Mouse (Mus musculus): ENCODE measurements at regions not wholly inside any gene's neighbourhood (a gene's known extent, or its start where the extent isn't known, plus 50 kb on each side); places are given as distances from the start of the nearest gene placed in this dataset.

- 91% methylated on average over 1 of the region's 1 CpGs for WGBS
- no peaks in the 10 kb centered on the region for H3K4me1 ChIP-seq (ENCODE audit: control insufficient read depth, insufficient read depth, low read length)
- no peak for ATAC-seq
- H3K27ac ChIP-seq (ENCODE audit: low read depth, low read length): no peak overlapping the region
- no peak overlapping the region for H3K4me3 ChIP-seq (ENCODE audit: low read depth, low read length)
- H3K9ac ChIP-seq (ENCODE audit: low read length): no peak overlapping the region
- no peak for DNase-seq (ENCODE audit: low spot score)
- no peaks in the 10 kb centered on the region for H3K27me3 ChIP-seq (replicated peaks; ENCODE audit: control insufficient read depth, insufficient read depth, low read length)
- H3K36me3 ChIP-seq (ENCODE audit: control insufficient read depth, insufficient read depth, low read length): no peaks in the 10 kb centered on the region
- no peak overlapping the region for H3K4me2 ChIP-seq (ENCODE audit: low read length)
- no peaks in the 10 kb centered on the region for H3K9me3 ChIP-seq (replicated peaks; ENCODE audit: control insufficient read depth, low read length)
These were observed 1119.3 kb upstream of the Ddx18 start for GRCm38 (mm10) chr1:122687080-122687479.

GRCm38 (mm10) chr1:122668102-122668501, 1100.3 kb upstream of the Ddx18 start:
- WGBS: 48% methylated on average over 2 of the region's 2 CpGs
- no peak overlapping the region for H3K4me3 ChIP-seq (ENCODE audit: low read depth, low read length)
- H3K4me2 ChIP-seq (ENCODE audit: low read length): no peak overlapping the region
- H3K9me3 ChIP-seq (replicated peaks; ENCODE audit: control insufficient read depth, low read length): no peaks in the 10 kb centered on the region
- no peaks in the 10 kb centered on the region for H3K36me3 ChIP-seq (ENCODE audit: control insufficient read depth, insufficient read depth, low read length)
- no peaks in the 10 kb centered on the region for H3K4me1 ChIP-seq (ENCODE audit: control insufficient read depth, insufficient read depth, low read length)
- DNase-seq (ENCODE audit: low spot score) (peak; percentile 12), ATAC-seq (no peak)
- H3K27ac ChIP-seq (ENCODE audit: low read depth, low read length): no peak overlapping the region
- H3K9ac ChIP-seq (ENCODE audit: low read length): no peak overlapping the region
- H3K27me3 ChIP-seq (replicated peaks; ENCODE audit: control insufficient read depth, insufficient read depth, low read length): no peaks in the 10 kb centered on the region

GRCm38 (mm10) chr1:122667619-122668018, 1099.8 kb upstream of the Ddx18 start:
- peak; percentile 44 for DNase-seq (ENCODE audit: low spot score)
- Histone ChIP-seq H3K9me3 (replicated peaks; ENCODE audit: control insufficient read depth, low read length) (no peaks in the 10 kb centered on the region), H3K9ac (ENCODE audit: low read length) (no peak overlapping the region), H3K4me1 (ENCODE audit: control insufficient read depth, insufficient read depth, low read length) (no peaks in the 10 kb centered on the region), H3K27me3 (replicated peaks; ENCODE audit: control insufficient read depth, insufficient read depth, low read length) (no peaks in the 10 kb centered on the region), H3K4me2 (ENCODE audit: low read length) (no peak overlapping the region), H3K27ac (ENCODE audit: low read depth, low read length) (no peak overlapping the region), H3K4me3 (ENCODE audit: low read depth, low read length) (no peak overlapping the region), H3K36me3 (ENCODE audit: control insufficient read depth, insufficient read depth, low read length) (no peaks in the 10 kb centered on the region)
- WGBS: 28% methylated on average over 5 of the region's 5 CpGs
- ATAC-seq: 0 out of 2 replicates have a peak, but pooled peaks have one; percentile 5
